Mouse (Mus musculus) erythroblast, embryonic 14.5 days (primary cell): ENCODE results near the gene Gm45902. TPM values are rescaled to one million over a fixed set of nuclear protein-coding genes. Genes with fewer than 3 reads are reported as not detected.

Experiments used
- H3K27me3 ChIP-seq: 2 replicates; pipeline ENCODE4 v1.6.1; 2012; ENCODE audit warnings: inconsistent platforms; ENCODE audit not compliant: control insufficient read depth
- H3K36me3 ChIP-seq: 2 replicates; pipeline ENCODE4 v1.6.1; 2012; ENCODE audit warnings: mild to moderate bottlenecking, inconsistent platforms; ENCODE audit not compliant: control insufficient read depth
- H3K4me1 ChIP-seq: 2 replicates; pipeline ENCODE4 v1.6.1; 2012; ENCODE audit warnings: inconsistent platforms; ENCODE audit not compliant: control insufficient read depth
- H3K4me3 ChIP-seq: replicated peaks from 2 replicates; pipeline ENCODE3; 2012; ENCODE audit warnings: moderate library complexity, mild to moderate bottlenecking, inconsistent platforms
- H3K9me3 ChIP-seq: 2 replicates; pipeline ENCODE4 v1.6.1; 2012; ENCODE audit warnings: low read length, inconsistent platforms, mixed read lengths; ENCODE audit not compliant: control insufficient read depth
- GATA1 ChIP-seq: IDR thresholded peaks from 2 replicates; pipeline ENCODE4 v1.6.1; 2012; ENCODE audit warnings: low read length, inconsistent platforms, mixed read lengths
- TAL1 ChIP-seq: IDR thresholded peaks from 3 replicates; pipeline ENCODE4 v1.6.1; 2012; ENCODE audit warnings: low read length, inconsistent platforms, mixed read lengths
- polyA plus RNA-seq: library from polyadenylated mRNA; stranded (reverse); fragments of >175 nt; gene quantifications from 2 replicates; pipeline ENCODE4 v1.2.3, GENCODE M21; 2012

Gm45902 gene
- 0.10 and 0.11 TPM in 2 replicates for polyA plus RNA-seq

DNA sequence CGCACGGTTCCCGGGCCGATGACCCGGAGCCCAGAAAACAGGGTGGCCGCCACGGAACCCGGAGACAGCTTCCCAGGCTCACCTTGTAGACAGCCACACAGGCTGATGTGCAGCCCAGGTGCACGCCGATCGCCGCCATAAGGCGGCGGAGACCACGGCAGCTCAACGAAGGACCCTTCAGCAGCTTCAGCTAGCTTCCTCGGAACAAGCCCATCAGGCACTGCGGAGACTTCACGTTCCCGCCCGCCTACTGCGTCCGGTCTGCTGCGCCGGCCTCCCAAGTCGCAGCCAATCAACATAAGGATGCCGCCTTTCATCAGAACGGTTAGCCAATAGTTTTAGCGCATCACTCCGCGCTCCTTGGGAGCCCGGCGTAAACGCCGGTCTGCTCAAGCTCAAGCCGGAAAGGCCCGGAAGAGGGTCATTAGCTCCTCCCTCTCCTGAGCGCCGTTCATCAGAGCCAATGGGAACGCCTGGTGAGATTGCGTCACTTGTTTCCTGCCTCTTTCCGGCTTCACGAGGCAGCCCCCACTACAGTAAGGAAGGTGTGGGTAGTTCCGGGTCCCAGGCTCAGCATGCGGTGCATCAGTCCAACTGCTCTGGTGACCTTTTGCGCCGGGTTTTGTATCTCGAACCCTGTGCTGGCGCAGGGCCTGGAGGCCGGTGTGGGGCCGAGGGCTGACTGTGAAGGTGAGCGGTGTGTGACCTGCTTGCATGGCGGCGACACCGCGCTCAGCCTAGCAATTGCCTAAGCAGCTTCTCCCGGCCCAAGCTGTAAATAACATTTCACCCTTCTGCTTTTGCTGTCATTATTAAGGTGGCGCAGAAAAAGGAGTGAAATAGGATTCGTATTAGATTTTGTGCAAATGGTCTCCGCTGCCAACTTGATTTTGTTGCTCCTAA is at the start of gene Gm45902, which contains the start of the genes Hspa14 and Cdnf:
Gene Gm45902, minus strand, starts transcription at position 239 of the 903 bp plus-strand sequence.
Gene Hspa14, minus strand, starts transcription at position 263 of the 903 bp plus-strand sequence.
Gene Cdnf, plus strand, starts transcription at position 479 of the 903 bp plus-strand sequence.
- Histone ChIP-seq H3K9me3 (no peaks in the 10 kb centered on the region), H3K4me1 (peaks cover 24% of the 10 kb centered on the region), H3K36me3 (peaks cover 36% of the 10 kb centered on the region), H3K27me3 (no peaks in the 10 kb centered on the region), H3K4me3 (peak within 1 kb of the TSS; percentile 75)
- no peak for TF ChIP-seq GATA1
- no peak for TF ChIP-seq TAL1

DNA sequence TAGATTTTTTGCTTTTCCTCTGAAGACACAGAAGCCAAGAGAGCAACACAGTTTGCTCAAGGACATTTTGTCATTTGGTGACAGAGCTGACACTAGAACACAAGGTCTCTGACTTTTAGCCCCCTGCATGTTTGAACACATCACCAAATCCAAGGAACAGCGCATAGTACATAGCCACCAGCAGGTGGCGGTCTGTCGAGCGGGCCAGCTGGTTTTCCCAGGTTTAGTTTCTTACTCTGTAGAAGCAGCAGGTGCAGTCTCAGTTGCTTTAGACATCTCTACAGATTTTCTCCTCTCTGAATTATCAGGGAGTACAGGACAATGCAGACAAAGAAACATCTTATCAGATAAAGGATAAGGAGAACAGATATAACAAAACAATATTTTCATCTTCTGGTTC is 34.0 kb upstream of the Gm45902 start:
- TF ChIP-seq TAL1, result no peak
- no peak for TF ChIP-seq GATA1
- no peaks in the 10 kb centered on the region; the same call in 1 of the 2 replicates for H3K4me1 ChIP-seq
- H3K36me3 ChIP-seq, result no peaks in the 10 kb centered on the region
- H3K27me3 ChIP-seq, result no peaks in the 10 kb centered on the region
- no peak overlapping the region for H3K4me3 ChIP-seq
- 0 out of 2 replicates have a peak, but pooled peaks cover 2% of the 10 kb centered on the region for H3K9me3 ChIP-seq

DNA sequence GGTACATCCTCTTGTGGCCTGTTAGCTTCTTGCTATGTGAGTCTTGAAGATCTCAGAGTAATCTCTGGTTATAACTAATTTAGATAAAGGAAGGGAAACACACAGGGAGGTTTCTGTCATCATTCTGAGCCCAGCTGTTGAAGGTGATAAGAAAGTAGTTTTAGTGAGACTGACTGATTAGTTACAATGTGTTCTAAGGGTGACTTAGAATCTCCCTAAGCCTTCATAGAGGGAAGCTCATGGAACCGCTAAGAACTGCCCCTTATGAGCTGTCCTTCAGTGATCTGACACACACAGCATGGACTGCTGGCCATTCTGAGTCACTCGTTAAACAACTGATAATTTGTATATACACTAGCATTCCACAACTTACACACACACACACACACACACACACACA is 33.5 kb upstream of the Gm45902 start:
- Histone ChIP-seq H3K36me3 (no peaks in the 10 kb centered on the region), H3K4me3 (no peak overlapping the region), H3K9me3 (0 out of 2 replicates have a peak, but pooled peaks cover 2% of the 10 kb centered on the region), H3K4me1 (no peaks in the 10 kb centered on the region; the same call in 1 of the 2 replicates), H3K27me3 (no peaks in the 10 kb centered on the region)
- TF ChIP-seq GATA1, result no peak
- no peak for TF ChIP-seq TAL1

DNA sequence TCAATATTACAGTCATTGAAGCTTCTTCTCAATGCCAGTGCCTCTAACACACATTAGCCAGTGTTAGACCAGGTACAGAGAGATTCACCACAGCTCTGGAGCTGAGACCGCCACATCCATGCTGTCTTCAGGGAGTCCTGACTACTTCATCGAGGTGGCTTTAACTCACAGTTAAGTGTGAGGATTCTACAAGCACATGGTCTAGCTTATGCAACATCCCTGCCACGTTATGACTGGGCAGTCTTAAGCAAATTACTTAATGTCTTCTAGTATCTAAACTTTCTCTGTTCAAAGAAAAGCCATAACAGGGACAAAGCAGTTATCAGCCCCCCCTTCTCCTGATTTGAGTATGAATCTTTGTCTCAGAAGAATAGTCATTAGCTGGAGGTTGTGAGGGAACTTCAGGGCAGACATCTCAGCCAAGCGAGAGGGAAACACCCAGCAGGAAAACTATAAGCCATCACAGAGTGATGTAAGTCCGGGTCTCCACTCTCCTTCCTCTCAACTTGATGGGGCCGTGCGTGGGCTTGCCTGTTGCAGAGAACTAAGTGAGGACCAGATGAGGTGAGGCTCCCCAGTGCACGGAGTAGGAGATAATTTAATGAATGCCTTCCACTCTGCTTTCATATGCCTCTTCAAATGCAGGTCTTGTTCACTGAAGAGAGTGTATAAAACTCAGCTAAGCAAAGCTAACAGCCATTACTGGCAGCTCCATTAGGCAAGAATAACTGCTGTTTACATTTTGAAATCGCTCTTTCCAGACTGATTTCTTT is 28.9 kb upstream of the Gm45902 start:
- Histone ChIP-seq H3K4me3 (no peak overlapping the region), H3K9me3 (0 out of 2 replicates have a peak, but pooled peaks cover 2% of the 10 kb centered on the region), H3K27me3 (no peaks in the 10 kb centered on the region), H3K36me3 (no peaks in the 10 kb centered on the region), H3K4me1 (no peaks in the 10 kb centered on the region; the same call in 1 of the 2 replicates)
- TF ChIP-seq GATA1, result no peak
- TF ChIP-seq TAL1, result no peak

DNA sequence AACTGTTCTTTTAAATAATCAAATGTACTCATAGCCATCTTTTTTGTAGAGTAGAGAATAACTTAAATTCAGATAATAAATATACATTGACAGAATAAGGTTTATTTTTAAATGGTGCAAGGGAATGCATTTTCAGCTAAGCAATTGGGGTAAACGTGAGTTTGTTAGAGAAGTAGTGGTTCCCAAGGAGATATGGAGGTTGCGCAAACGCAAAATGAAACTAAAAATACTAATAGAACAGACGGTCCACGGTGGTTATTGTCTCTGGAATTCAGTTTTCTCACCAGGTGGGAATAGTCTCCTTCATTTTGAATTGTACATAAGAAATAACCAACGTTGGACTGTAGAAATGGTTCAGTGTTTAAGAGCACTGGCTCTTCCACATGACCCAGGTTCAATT is 13.7 kb upstream of the Gm45902 start:
- no peaks in the 10 kb centered on the region for H3K9me3 ChIP-seq
- no peak for TF ChIP-seq TAL1
- TF ChIP-seq GATA1, result no peak
- H3K36me3 ChIP-seq, result no peaks in the 10 kb centered on the region
- H3K4me1 ChIP-seq, result no peaks in the 10 kb centered on the region
- H3K4me3 ChIP-seq, result no peak overlapping the region
- no peaks in the 10 kb centered on the region for H3K27me3 ChIP-seq

DNA sequence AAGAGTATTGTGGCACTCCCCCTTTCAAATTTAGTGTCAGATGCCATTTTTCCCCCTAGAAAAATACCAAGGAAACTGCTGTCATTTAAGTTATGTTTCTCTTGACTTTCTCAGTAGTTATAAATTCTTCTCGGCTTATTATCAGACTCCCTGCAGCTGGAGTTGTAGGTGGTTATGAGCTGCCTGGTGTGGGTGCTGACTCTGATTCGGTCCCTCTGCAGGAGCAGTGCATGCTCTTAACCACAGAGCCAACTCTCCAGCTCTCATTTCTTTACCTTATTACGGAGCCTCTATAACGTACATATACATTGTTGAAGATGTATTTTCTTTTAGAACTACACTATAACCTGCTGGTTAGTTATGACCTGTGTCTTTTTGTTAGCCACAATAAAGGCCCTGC is 10.0 kb upstream of the Gm45902 start:
- no peaks in the 10 kb centered on the region for H3K36me3 ChIP-seq
- H3K27me3 ChIP-seq, result no peaks in the 10 kb centered on the region
- no peaks in the 10 kb centered on the region for H3K9me3 ChIP-seq
- H3K4me1 ChIP-seq, result no peaks in the 10 kb centered on the region
- TF ChIP-seq TAL1 (no peak), GATA1 (no peak)
- no peak overlapping the region for H3K4me3 ChIP-seq

DNA sequence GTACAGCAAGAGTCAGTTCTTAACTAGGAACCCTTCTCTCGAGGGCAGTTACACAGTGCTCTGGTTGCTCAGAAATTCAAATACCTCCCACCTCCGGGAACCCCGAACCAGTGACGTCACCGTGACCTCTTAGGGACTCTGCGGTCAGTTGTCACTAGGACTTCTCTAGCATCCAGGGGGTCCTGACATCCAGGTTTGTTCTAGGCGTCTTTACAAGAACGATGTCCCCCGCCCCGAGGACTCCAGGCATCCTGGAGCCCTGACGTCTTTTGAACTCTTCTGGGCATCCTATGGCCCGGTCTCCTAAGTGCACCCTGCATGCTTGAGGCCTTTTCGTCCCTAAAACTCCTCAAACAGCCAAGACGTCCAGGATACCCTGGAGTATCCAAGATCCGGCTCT is 514 bp downstream of the Gm45902 start:
- H3K27me3 ChIP-seq, result no peaks in the 10 kb centered on the region
- peaks cover 43% of the 10 kb centered on the region for H3K36me3 ChIP-seq
- TF ChIP-seq GATA1 (no peak), TAL1 (no peak)
- no peaks in the 10 kb centered on the region for H3K9me3 ChIP-seq
- H3K4me3 ChIP-seq, result peak overlapping the region; percentile 75
- peaks cover 24% of the 10 kb centered on the region for H3K4me1 ChIP-seq

DNA sequence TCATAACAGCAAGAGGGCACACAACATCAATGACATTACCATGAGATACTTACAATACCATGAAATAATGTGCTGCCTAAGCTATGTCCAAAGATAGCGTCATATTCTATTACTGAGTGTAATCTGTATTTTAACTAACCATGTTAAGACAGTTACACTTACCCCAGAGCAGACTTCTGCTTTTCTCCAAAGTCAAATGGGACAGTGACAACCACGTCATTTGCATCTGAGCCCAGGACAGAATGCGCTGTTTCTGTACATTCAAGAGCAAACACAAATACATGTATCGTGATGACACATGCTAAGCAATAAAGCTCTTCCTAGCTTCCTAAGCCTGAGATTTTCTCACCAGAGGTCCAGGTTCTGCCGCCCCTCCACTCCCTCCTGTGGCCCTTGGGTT is 11.7 kb downstream of the Gm45902 start:
- no peak for TF ChIP-seq TAL1
- no peak for TF ChIP-seq GATA1
- peaks cover 20% of the 10 kb centered on the region for H3K4me1 ChIP-seq
- H3K4me3 ChIP-seq, result no peak overlapping the region
- peaks cover 92% of the 10 kb centered on the region for H3K36me3 ChIP-seq
- H3K9me3 ChIP-seq, result no peaks in the 10 kb centered on the region
- no peaks in the 10 kb centered on the region for H3K27me3 ChIP-seq

DNA sequence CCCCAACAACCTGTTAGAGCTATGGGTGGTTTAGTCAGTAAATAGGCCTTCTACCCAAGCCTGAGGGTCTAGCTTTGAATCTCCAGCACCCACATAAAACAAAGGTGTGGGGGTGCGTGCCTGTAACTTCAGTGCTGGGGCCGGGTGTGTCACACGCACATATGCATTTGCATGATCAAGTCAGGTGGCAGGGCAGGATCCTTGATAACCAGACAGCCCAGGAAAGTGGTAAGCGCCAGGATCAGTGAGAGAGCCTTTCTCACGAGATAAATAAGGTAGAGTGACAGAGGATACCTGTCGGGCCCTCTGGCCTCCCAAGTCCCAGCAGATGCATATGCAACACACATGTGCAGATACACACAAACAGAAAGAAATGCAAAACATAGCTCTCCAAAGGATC is 13.0 kb downstream of the Gm45902 start:
- Histone ChIP-seq H3K4me1 (peaks cover 21% of the 10 kb centered on the region), H3K9me3 (no peaks in the 10 kb centered on the region), H3K36me3 (peaks cover 91% of the 10 kb centered on the region), H3K27me3 (no peaks in the 10 kb centered on the region), H3K4me3 (no peak overlapping the region)
- TF ChIP-seq TAL1 (no peak), GATA1 (no peak)
